Mouse (Mus musculus) hindbrain, postnatal 0 days (tissue): ENCODE measurements at regions not wholly inside any gene's neighbourhood (a gene's known extent, or its start where the extent isn't known, plus 50 kb on each side); places are given as distances from the start of the nearest gene placed in this dataset.

Experiments
- ATAC-seq: fragments of 200-750 bp; cut with Nextera tagmentation; 2 replicates; pipeline ENCODE4 v1.8.0; 2017; ENCODE audit warnings: mild to moderate bottlenecking, moderate TSS enrichment, moderate library complexity
- DNase-seq: peaks from one replicate; pipeline ENCODE4 v3.0.0-alpha.2; 2015; ENCODE audit warnings: low spot score
- H3K27ac ChIP-seq: fragments of 300-500 bp; sonication (generic); 2 replicates; pipeline ENCODE4 v1.5.1; 2014; ENCODE audit warnings: mild to moderate bottlenecking
- H3K27me3 ChIP-seq: fragments of 300-500 bp; sonication (generic); 2 replicates; pipeline ENCODE4 v1.6.1; 2014; ENCODE audit warnings: low read length, mixed read lengths; ENCODE audit not compliant: insufficient read depth
- H3K36me3 ChIP-seq: fragments of 300-500 bp; sonication (generic); 2 replicates; pipeline ENCODE4 v1.6.1; 2014; ENCODE audit warnings: low read length, mixed read lengths; ENCODE audit not compliant: insufficient read depth
- H3K4me1 ChIP-seq: fragments of 300-500 bp; sonication (generic); 2 replicates; pipeline ENCODE4 v1.6.1; 2014; ENCODE audit warnings: antibody characterized with exemption, low read length, mixed read lengths; ENCODE audit not compliant: insufficient read depth
- H3K4me2 ChIP-seq: fragments of 300-500 bp; sonication (generic); 2 replicates; pipeline ENCODE4 v1.6.1; 2014; ENCODE audit warnings: low read depth, mild to moderate bottlenecking, low read length, moderate library complexity, mixed read lengths
- H3K4me3 ChIP-seq: fragments of 300-500 bp; sonication (generic); 2 replicates; pipeline ENCODE4 v1.5.1; 2014; ENCODE audit warnings: low read length
- H3K9ac ChIP-seq: fragments of 300-500 bp; sonication (generic); replicated peaks from 2 replicates; pipeline ENCODE4 v1.6.1; 2014; ENCODE audit warnings: mild to moderate bottlenecking, low read length, moderate library complexity, mixed read lengths
- H3K9me3 ChIP-seq: fragments of 300-500 bp; sonication (generic); 2 replicates; pipeline ENCODE4 v1.6.1; 2016; ENCODE audit warnings: low read length, mixed read lengths
- CTCF ChIP-seq: IDR thresholded peaks from 2 replicates; pipeline ENCODE4 v1.5.1; 2016; ENCODE audit warnings: antibody characterized with exemption, control low read depth, low read depth
- WGBS: fragments of 180-500 bp; shearing (Covaris S2); extraction: QIAGEN DNeasy Blood & Tissue Kit; methylation state at CpG from one replicate; pipeline ENCODE4 v1.1.7; 2014; 5-methylcytosine and 5-hydroxymethylcytosine counted together

DNA sequence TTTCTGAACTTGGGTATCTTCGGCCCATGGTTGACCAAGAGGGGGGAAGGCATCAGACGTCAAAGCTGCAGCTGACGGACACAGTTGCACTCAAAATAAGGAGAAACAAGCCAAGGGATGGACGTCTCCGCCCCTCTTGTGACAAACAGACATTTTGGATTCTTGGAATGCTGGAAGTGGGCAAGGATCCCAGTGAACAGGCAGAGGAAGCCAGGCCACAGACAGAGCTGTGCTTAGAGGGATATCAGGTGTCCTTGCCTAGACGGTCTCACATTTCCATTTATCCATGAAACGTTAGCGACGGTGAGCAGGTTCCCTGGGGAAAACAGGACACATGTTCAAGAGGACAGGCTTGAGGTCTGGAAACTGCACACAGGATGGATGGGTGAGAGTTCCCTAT lies 191.2 kb downstream of the Hs3st3b1 start:
- 52% methylated on average over 9 of the region's 9 CpGs for WGBS
- DNase-seq = no peak
- H3K9ac ChIP-seq = no peak overlapping the region
- no peak for ATAC-seq
- no peak for TF ChIP-seq CTCF
- no peaks in the 10 kb centered on the region for H3K36me3 ChIP-seq
- no peaks in the 10 kb centered on the region for H3K27me3 ChIP-seq
- H3K4me1 ChIP-seq = no peaks in the 10 kb centered on the region
- H3K4me3 ChIP-seq = no peak overlapping the region
- no peaks in the 10 kb centered on the region for H3K9me3 ChIP-seq
- no peak overlapping the region for H3K27ac ChIP-seq
- no peak overlapping the region for H3K4me2 ChIP-seq

DNA sequence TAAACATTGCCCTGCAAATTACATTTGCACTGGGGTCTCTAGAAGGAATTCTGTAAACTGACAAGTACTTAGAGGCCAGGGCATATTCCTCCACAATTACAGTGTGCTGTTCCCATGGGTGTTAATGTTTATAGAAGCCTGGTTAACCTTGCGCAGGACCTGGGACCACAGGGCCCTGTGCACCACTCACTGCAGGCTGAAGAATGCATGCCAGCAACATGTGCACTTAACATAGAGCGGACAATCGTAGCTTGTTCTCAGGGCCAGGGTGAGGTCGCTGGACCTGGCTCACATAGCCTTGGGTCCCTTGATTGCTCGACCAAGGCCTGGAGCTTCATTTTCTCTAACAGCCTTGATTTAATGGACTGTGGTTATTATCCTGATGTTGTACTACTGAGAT lies 168.8 kb downstream of the Hs3st3b1 start:
- DNase-seq = no peak
- H3K9ac ChIP-seq = no peak overlapping the region
- TF ChIP-seq CTCF = no peak
- H3K27me3 ChIP-seq = no peaks in the 10 kb centered on the region
- H3K4me3 ChIP-seq = no peak overlapping the region
- no peaks in the 10 kb centered on the region for H3K4me1 ChIP-seq
- WGBS = 54% methylated on average over 5 of the region's 5 CpGs
- H3K4me2 ChIP-seq = no peak overlapping the region
- no peaks in the 10 kb centered on the region for H3K36me3 ChIP-seq
- H3K27ac ChIP-seq = no peak overlapping the region
- ATAC-seq = no peak
- no peaks in the 10 kb centered on the region for H3K9me3 ChIP-seq

DNA sequence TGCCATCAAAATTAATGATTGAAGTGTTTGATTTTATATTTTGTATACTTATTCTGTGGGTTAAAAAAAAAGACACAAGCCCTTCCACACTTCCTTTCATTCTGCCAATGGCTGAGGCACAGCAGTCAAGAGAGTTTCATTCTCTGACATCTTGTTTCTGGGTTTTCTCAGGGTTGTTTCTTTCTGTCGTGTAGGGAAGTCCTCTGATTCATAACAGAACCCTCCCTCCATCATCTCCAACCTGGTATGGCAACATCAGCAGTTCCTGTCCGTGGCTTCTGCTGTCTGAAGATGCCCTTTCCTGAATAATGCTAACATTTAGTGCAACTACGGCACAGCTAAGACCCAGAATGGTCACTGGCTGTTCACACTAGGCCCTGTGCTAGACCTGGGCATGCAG lies 167.3 kb downstream of the Hs3st3b1 start:
- Histone ChIP-seq H3K36me3 (no peaks in the 10 kb centered on the region), H3K4me1 (no peaks in the 10 kb centered on the region), H3K9ac (no peak overlapping the region), H3K9me3 (no peaks in the 10 kb centered on the region), H3K27me3 (no peaks in the 10 kb centered on the region), H3K4me2 (no peak overlapping the region), H3K4me3 (no peak overlapping the region), H3K27ac (no peak overlapping the region)
- 82% methylated on average over 3 of the region's 3 CpGs for WGBS
- ATAC-seq (no peak), DNase-seq (no peak)
- no peak for TF ChIP-seq CTCF

DNA sequence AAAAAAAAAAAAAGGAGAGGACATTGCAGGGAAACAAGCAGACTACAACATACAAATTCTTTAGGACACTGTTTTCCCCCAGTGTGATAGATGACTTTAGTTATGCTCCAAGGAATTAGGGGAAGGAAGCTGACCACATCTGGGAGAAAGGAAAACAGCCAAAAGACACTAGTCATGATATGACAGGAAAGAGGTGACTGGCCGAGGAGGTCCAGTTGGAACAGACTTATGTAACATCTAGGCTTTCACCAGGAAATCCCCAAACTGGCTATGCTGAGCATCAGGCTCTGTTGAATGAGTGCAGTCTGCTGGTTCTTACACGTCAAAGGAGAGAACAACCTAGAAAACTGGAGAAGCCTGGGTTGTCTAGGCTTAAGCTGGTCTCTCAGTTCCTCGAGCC lies 163.8 kb downstream of the Hs3st3b1 start:
- Histone ChIP-seq H3K36me3 (no peaks in the 10 kb centered on the region), H3K9me3 (no peaks in the 10 kb centered on the region), H3K9ac (no peak overlapping the region), H3K4me3 (no peak overlapping the region), H3K27ac (no peak overlapping the region), H3K4me1 (no peaks in the 10 kb centered on the region), H3K4me2 (no peak overlapping the region), H3K27me3 (no peaks in the 10 kb centered on the region)
- ATAC-seq = no peak
- 82% methylated on average over 3 of the region's 3 CpGs for WGBS
- DNase-seq = no peak
- no peak for TF ChIP-seq CTCF

DNA sequence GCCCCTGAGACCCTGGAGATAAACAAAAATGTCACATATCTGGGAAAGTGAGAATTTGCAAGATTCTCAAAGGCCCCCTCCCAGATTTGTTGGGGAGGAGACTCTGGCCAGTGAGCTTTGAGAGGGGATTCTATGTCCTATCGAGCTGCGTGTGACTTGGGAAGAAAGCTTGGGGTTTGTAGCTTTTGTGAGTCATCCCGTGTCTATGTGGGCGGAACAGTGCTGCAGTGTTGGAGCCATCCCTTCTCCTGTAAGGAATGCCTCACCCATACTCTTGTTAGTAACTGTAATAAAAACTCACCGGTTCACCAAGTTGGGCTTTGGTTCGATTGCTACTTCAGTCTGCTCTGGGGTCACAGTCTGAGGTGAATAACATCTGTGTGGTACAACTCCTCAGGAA lies 160.5 kb downstream of the Hs3st3b1 start:
- no peaks in the 10 kb centered on the region for H3K4me1 ChIP-seq
- no peak overlapping the region for H3K9ac ChIP-seq
- no peak overlapping the region for H3K4me3 ChIP-seq
- no peaks in the 10 kb centered on the region for H3K9me3 ChIP-seq
- no peak for TF ChIP-seq CTCF
- H3K27ac ChIP-seq = no peak overlapping the region
- no peak overlapping the region for H3K4me2 ChIP-seq
- 74% methylated on average over 6 of the region's 6 CpGs for WGBS
- H3K36me3 ChIP-seq = no peaks in the 10 kb centered on the region
- DNase-seq (no peak), ATAC-seq (no peak)
- H3K27me3 ChIP-seq = no peaks in the 10 kb centered on the region

DNA sequence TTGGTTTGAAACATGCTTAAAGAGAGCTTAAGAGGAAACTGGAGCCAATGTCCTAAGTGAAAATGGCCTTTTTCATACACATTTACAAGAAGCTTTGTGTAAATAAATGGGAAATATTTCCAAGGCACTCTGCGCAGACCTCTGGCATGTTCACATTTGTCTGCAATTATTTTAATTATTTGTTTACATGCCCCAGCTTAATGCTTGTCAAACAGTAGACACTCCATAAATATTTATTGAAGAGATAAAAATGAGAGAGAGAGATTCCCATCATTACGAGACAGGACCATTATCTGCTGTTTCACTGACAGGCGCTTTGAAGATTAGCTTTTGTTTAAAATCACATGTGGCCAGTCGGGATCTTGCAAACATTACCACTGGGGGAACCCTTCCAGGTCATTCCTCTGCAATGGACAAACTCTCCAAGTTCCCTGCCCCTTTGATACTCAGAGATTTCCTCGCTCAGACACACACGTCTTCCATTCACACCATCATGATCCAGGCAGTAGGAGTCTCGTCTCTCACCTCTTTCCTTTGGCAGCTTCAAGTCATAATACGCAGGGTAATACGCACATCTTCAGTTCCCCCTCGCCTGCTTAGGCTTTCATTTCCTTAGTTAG lies 154.3 kb downstream of the Hs3st3b1 start:
- H3K36me3 ChIP-seq = no peaks in the 10 kb centered on the region
- DNase-seq = no peak
- H3K4me1 ChIP-seq = no peaks in the 10 kb centered on the region
- no peak overlapping the region for H3K9ac ChIP-seq
- no peaks in the 10 kb centered on the region for H3K27me3 ChIP-seq
- WGBS = 72% methylated on average over 10 of the region's 10 CpGs
- H3K4me3 ChIP-seq = no peak overlapping the region
- H3K4me2 ChIP-seq = no peak overlapping the region
- no peaks in the 10 kb centered on the region for H3K9me3 ChIP-seq
- TF ChIP-seq CTCF = no peak
- no peak for ATAC-seq
- H3K27ac ChIP-seq = no peak overlapping the region

DNA sequence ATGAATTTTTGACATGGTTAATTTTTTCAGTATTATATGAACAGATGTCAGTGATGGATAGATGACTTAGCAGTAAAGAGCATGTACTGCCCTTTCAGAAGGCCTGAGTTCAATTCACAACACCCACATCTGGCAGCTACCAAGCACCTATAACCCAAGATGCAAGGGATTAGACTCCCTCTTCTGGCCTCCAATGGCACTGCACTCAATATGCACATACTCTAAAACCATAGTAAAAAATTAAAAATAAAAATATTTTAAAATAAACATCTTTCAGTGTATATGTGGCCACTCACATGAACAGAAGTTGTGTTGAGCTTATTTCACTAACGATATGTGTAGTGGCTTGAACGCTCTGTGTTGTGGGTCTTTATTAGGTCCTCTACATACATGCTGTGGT lies 152.4 kb downstream of the Hs3st3b1 start:
- peak; percentile 28; the same call in 1 of the 2 replicates for TF ChIP-seq CTCF
- no peak for ATAC-seq
- Histone ChIP-seq H3K4me3 (no peak overlapping the region), H3K9ac (no peak overlapping the region), H3K36me3 (no peaks in the 10 kb centered on the region), H3K27ac (no peak overlapping the region), H3K4me1 (no peaks in the 10 kb centered on the region), H3K9me3 (no peaks in the 10 kb centered on the region), H3K4me2 (no peak overlapping the region), H3K27me3 (no peaks in the 10 kb centered on the region)
- WGBS = 98% methylated on average over 2 of the region's 2 CpGs
- DNase-seq = no peak
